Mouse (Mus musculus): ENCODE results near the gene Uba3. TPM values are rescaled to one million over a fixed set of nuclear protein-coding genes. Genes with fewer than 3 reads are reported as not detected.
A peak's percentile ranks its signal among the peaks of the same experiment; 100 is the strongest.

Gene Uba3
- polyA plus RNA-seq (2014; fragmentation: Nextera tagmentation; extraction: Ambion mirVana): 60.5 and 65.3 TPM in 2 replicates

DNA sequence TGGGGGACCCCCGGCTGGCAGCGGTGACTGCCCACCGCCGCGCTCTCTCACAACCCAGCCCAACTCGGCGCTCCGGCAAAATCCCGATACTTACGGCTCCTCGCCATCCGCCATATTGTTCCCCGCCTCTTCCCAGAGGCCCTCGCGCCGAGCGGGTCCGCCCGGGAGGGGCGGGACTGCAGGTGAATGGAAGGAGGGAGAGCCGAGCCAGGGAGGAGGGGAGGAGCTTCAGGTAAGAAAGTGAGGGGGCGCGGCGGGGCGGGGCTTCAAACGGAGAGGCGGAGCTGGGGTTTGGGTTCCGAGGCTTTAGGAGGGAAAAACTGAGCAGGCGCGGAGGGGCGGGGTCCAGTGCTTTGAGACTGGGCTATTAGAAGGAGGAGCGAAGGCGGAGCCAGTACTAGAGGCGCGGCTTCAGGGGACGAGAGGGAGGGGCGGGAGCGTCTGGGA lies at the start of gene Uba3:
TSS of gene Uba3 (minus strand) at position 209 of the 447 bp plus-strand sequence.
- DNase-seq (ENCODE audit: low spot score) (peak; percentile 100), ATAC-seq (replicated peaks; ENCODE audit: low FRiP score) (peak; percentile 95)
- peak within 1 kb of the TSS; percentile 83 for H3K4me3 ChIP-seq (ENCODE audit: low read depth, low read length)
- no peaks in the 10 kb centered on the region for H3K27me3 ChIP-seq (replicated peaks; ENCODE audit: control insufficient read depth, insufficient read depth, low read length)
- H3K4me2 ChIP-seq: peak within 1 kb of the TSS; percentile 71
- peak within 1 kb of the TSS; percentile 92 for H3K9ac ChIP-seq (ENCODE audit: low read depth, low read length)
- peak within 1 kb of the TSS; percentile 78 for H3K27ac ChIP-seq (ENCODE audit: low read depth, low read length)
- H3K4me1 ChIP-seq (replicated peaks; ENCODE audit: control insufficient read depth, insufficient read depth, low read length): peaks cover 11% of the 10 kb centered on the region
- H3K9me3 ChIP-seq (ENCODE audit: control insufficient read depth, low read length): no peaks in the 10 kb centered on the region
- WGBS: under 1% methylated on average over 37 of the region's 38 CpGs
- no peaks in the 10 kb centered on the region for H3K36me3 ChIP-seq (ENCODE audit: control insufficient read depth, insufficient read depth, low read length)

DNA sequence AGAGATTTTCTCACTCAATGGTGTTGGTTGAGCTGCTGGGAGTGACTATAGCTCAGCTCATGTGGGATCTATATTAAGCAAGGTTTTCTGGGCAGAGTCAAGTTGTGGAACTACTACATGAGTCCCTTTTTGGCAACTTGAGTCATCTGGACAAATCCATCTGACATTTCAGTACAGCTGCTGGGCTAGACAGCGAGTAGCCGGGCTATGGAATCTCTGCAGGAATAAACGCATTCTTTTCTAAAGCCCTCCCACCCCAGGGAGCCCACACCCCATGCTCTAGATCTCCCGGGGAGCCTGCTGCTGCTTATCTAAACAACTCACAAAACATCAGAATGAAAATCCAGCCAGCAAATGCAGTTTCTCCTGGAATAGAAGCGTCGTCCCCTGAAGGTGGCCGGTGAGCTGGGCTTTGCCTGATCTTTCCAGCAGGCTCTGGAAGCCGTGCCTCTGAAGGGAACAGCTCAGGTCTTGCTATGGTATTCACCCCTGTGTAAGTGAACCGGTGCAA lies 47.3 kb upstream of the Uba3 start, which contains the start of gene Lmod3:
TSS of gene Lmod3 (minus strand) at position 49 of the 511 bp plus-strand sequence.
- H3K4me1 ChIP-seq (replicated peaks; ENCODE audit: control insufficient read depth, insufficient read depth, low read length): peaks cover 4% of the 10 kb centered on the region; the same call in 1 of the 2 replicates
- DNase-seq (ENCODE audit: low spot score) (no peak), ATAC-seq (replicated peaks; ENCODE audit: low FRiP score) (no peak)
- no peak within 1 kb of the TSS for H3K4me2 ChIP-seq
- H3K27ac ChIP-seq (ENCODE audit: low read depth, low read length): no peak within 1 kb of the TSS
- no peaks in the 10 kb centered on the region for H3K27me3 ChIP-seq (replicated peaks; ENCODE audit: control insufficient read depth, insufficient read depth, low read length)
- no peak within 1 kb of the TSS for H3K4me3 ChIP-seq (ENCODE audit: low read depth, low read length)
- H3K36me3 ChIP-seq (ENCODE audit: control insufficient read depth, insufficient read depth, low read length): no peaks in the 10 kb centered on the region
- H3K9ac ChIP-seq (ENCODE audit: low read depth, low read length): no peak within 1 kb of the TSS
- WGBS: 30% methylated on average over 9 of the region's 9 CpGs
- H3K9me3 ChIP-seq (ENCODE audit: control insufficient read depth, low read length): no peaks in the 10 kb centered on the region

DNA sequence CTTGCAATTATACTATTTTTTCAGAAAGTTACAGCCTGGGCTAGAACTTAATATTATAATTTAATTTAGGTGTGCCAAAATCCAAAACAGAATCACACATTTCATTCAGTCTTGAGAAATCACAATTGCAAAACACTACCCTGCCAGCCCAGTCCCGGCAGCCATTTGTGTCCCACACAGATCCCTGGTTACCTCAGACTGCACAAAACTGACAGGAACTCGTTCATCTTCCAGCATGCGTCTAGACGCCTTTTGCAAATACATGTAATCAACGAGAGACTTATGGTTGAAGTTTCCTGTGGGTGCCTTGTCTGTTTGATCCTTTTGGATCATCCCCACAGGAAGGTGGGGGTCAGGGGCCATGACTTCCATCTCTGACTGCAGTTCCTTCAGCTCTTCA lies 46.6 kb upstream of the Uba3 start:
- 41% methylated on average over 5 of the region's 5 CpGs for WGBS
- DNase-seq (ENCODE audit: low spot score): no peak
- H3K4me1 ChIP-seq (replicated peaks; ENCODE audit: control insufficient read depth, insufficient read depth, low read length): peaks cover 4% of the 10 kb centered on the region; the same call in 1 of the 2 replicates
- no peak for ATAC-seq (replicated peaks; ENCODE audit: low FRiP score)
- H3K27me3 ChIP-seq (replicated peaks; ENCODE audit: control insufficient read depth, insufficient read depth, low read length): no peaks in the 10 kb centered on the region
- no peak overlapping the region for H3K4me2 ChIP-seq
- no peak overlapping the region for H3K9ac ChIP-seq (ENCODE audit: low read depth, low read length)
- H3K4me3 ChIP-seq (ENCODE audit: low read depth, low read length): no peak overlapping the region
- H3K27ac ChIP-seq (ENCODE audit: low read depth, low read length): no peak overlapping the region
- H3K36me3 ChIP-seq (ENCODE audit: control insufficient read depth, insufficient read depth, low read length): no peaks in the 10 kb centered on the region
- H3K9me3 ChIP-seq (ENCODE audit: control insufficient read depth, low read length): no peaks in the 10 kb centered on the region

DNA sequence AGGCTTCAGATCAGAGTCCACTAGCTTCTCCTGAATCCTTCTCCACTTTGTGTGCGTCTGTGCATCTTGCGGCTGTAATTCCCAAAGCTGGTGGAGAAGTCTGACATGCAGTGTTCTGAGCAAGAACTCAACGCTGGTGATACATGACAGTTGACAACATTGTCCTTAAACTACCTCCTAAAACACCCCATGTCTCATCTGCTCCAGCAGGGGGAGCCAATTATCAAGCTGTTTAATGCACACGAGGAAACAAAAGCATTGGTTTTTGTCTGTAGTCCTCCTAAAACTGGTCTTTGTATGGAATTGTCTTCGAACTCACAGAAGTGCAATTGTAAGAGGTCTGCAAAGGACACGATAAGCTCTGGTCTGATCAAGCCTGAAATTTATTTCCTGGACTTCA lies 45.5 kb upstream of the Uba3 start:
- no peak overlapping the region for H3K27ac ChIP-seq (ENCODE audit: low read depth, low read length)
- no peak overlapping the region for H3K9ac ChIP-seq (ENCODE audit: low read depth, low read length)
- no peak overlapping the region for H3K4me2 ChIP-seq
- no peaks in the 10 kb centered on the region for H3K9me3 ChIP-seq (ENCODE audit: control insufficient read depth, low read length)
- DNase-seq (ENCODE audit: low spot score) (no peak), ATAC-seq (replicated peaks; ENCODE audit: low FRiP score) (no peak)
- no peak overlapping the region for H3K4me3 ChIP-seq (ENCODE audit: low read depth, low read length)
- 36% methylated on average over 6 of the region's 6 CpGs for WGBS
- H3K4me1 ChIP-seq (replicated peaks; ENCODE audit: control insufficient read depth, insufficient read depth, low read length): peaks cover 4% of the 10 kb centered on the region; the same call in 1 of the 2 replicates
- no peaks in the 10 kb centered on the region for H3K27me3 ChIP-seq (replicated peaks; ENCODE audit: control insufficient read depth, insufficient read depth, low read length)
- no peaks in the 10 kb centered on the region for H3K36me3 ChIP-seq (ENCODE audit: control insufficient read depth, insufficient read depth, low read length)

DNA sequence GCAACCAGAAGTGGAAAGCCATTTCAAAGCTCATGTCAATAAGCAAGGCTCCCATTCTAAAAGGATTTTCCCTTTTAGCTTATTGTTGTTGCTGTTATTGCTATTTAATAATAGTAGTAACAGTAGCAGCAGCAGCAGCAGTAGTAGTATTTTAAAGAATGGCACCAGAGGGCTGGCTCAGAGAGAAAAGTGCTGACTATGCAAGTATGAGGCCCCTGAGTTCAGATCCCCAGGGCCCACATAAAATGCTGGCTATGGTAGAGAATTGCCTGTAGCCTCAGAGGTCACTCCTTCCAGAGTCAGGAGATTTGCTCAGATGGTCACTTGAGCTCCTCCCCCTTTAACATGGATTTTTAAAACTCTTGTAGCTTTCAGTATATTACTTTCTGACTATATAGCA lies 39.8 kb upstream of the Uba3 start:
- H3K36me3 ChIP-seq (ENCODE audit: control insufficient read depth, insufficient read depth, low read length): no peaks in the 10 kb centered on the region
- DNase-seq (ENCODE audit: low spot score) (no peak), ATAC-seq (replicated peaks; ENCODE audit: low FRiP score) (no peak)
- no peak overlapping the region for H3K9ac ChIP-seq (ENCODE audit: low read depth, low read length)
- no peaks in the 10 kb centered on the region for H3K27me3 ChIP-seq (replicated peaks; ENCODE audit: control insufficient read depth, insufficient read depth, low read length)
- no peak overlapping the region for H3K4me3 ChIP-seq (ENCODE audit: low read depth, low read length)
- no peak overlapping the region for H3K27ac ChIP-seq (ENCODE audit: low read depth, low read length)
- H3K4me1 ChIP-seq (replicated peaks; ENCODE audit: control insufficient read depth, insufficient read depth, low read length): no peaks in the 10 kb centered on the region
- H3K4me2 ChIP-seq: no peak overlapping the region
- H3K9me3 ChIP-seq (ENCODE audit: control insufficient read depth, low read length): no peaks in the 10 kb centered on the region

DNA sequence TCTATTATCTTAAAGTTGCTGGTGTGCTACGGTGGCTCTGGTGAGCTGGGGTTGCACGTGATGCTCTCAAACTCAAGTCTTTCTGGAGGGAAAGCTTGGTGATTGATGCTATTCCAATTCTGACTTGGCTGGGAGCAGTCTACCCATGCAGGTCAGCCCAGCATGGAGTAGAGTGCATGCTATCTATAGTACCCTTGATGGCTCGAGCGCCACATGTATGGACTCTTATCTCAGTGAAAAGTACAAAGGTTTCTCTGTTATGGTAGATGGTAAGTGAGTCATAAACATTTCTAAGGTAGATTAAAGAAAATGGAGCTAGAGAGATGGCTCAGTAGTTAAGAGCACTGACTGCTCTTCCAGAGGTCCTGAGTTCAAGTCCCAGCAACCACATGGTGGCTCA lies 37.1 kb upstream of the Uba3 start:
- 83% methylated on average over 4 of the region's 4 CpGs for WGBS
- Histone ChIP-seq H3K9me3 (ENCODE audit: control insufficient read depth, low read length) (0 out of 2 replicates have a peak, but pooled peaks cover 2% of the 10 kb centered on the region), H3K4me3 (ENCODE audit: low read depth, low read length) (no peak overlapping the region), H3K27me3 (replicated peaks; ENCODE audit: control insufficient read depth, insufficient read depth, low read length) (no peaks in the 10 kb centered on the region), H3K4me1 (replicated peaks; ENCODE audit: control insufficient read depth, insufficient read depth, low read length) (no peaks in the 10 kb centered on the region), H3K9ac (ENCODE audit: low read depth, low read length) (no peak overlapping the region), H3K36me3 (ENCODE audit: control insufficient read depth, insufficient read depth, low read length) (no peaks in the 10 kb centered on the region), H3K4me2 (no peak overlapping the region), H3K27ac (ENCODE audit: low read depth, low read length) (no peak overlapping the region)
- ATAC-seq (replicated peaks; ENCODE audit: low FRiP score) (no peak), DNase-seq (ENCODE audit: low spot score) (no peak)

DNA sequence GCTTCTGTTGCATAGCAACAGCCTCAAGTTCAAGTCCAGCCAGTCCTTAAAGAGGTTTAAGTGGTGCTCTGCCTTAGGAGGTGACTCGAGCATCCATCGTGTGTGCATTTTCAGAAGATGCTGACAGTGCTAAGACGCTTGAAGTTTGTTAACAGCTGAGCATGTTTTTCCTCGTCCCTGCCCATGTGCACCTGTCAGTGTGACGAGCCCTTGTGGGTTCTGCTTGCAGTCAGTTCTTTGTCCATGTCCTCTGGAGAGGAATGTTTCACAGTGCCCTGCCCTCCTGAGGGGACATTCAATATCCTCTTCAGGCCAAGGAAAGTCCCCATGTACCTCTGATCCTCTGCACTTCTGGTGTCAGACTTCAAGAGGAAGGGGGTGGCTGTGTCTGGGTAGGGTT lies 34.6 kb upstream of the Uba3 start:
- Histone ChIP-seq H3K4me1 (replicated peaks; ENCODE audit: control insufficient read depth, insufficient read depth, low read length) (no peaks in the 10 kb centered on the region), H3K27me3 (replicated peaks; ENCODE audit: control insufficient read depth, insufficient read depth, low read length) (no peaks in the 10 kb centered on the region), H3K4me3 (ENCODE audit: low read depth, low read length) (no peak overlapping the region), H3K4me2 (no peak overlapping the region), H3K36me3 (ENCODE audit: control insufficient read depth, insufficient read depth, low read length) (no peaks in the 10 kb centered on the region), H3K9ac (ENCODE audit: low read depth, low read length) (no peak overlapping the region), H3K27ac (ENCODE audit: low read depth, low read length) (no peak overlapping the region), H3K9me3 (ENCODE audit: control insufficient read depth, low read length) (0 out of 2 replicates have a peak, but pooled peaks cover 2% of the 10 kb centered on the region)
- WGBS: 84% methylated on average over 5 of the region's 5 CpGs
- DNase-seq (ENCODE audit: low spot score) (no peak), ATAC-seq (replicated peaks; ENCODE audit: low FRiP score) (no peak)

DNA sequence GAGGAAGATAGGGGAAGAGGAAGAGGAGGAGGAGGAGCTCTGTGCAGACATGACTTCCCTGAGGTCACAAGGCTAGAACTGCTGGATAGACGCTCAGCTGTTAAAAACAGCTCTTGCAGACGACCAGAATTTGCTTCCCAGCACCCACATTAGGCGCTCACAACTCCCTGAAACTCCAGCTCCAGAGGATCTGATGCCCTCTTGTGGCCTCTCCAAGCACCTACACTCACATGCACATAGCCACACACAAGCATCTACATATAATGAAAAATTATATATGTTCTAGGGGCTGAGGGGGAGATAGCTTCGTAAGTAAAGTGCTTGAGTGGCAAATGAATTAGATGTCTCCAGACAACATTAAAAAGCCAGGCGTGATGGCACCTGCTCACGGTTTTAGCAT lies 33.9 kb upstream of the Uba3 start:
- 85% methylated on average over 6 of the region's 6 CpGs for WGBS
- no peak for ATAC-seq (replicated peaks; ENCODE audit: low FRiP score)

DNA sequence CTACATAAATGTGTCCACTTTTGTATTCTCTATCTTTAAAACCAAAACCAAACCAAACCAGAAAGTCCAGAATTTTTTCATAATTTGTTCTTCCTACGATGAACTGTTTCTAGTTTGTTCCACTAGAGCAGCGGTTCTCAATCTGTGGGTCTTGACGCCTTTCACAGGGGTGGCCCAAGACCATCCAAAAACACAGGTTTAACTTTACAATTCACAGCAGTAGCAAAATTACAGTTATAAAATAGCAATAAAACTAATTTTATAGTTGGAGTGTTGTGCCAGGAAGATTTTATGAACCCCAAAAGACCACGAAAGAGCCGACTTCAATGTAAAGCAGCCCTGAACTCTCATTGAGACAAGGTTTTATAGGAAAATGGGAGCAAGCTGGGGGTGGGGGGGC lies 30.6 kb upstream of the Uba3 start:
- ATAC-seq (replicated peaks; ENCODE audit: low FRiP score) (no peak), DNase-seq (ENCODE audit: low spot score) (no peak)
- Histone ChIP-seq H3K27me3 (replicated peaks; ENCODE audit: control insufficient read depth, insufficient read depth, low read length) (no peaks in the 10 kb centered on the region), H3K4me1 (replicated peaks; ENCODE audit: control insufficient read depth, insufficient read depth, low read length) (no peaks in the 10 kb centered on the region), H3K27ac (ENCODE audit: low read depth, low read length) (no peak overlapping the region), H3K36me3 (ENCODE audit: control insufficient read depth, insufficient read depth, low read length) (peaks cover 6% of the 10 kb centered on the region), H3K4me3 (ENCODE audit: low read depth, low read length) (no peak overlapping the region), H3K9me3 (ENCODE audit: control insufficient read depth, low read length) (0 out of 2 replicates have a peak, but pooled peaks cover 2% of the 10 kb centered on the region), H3K9ac (ENCODE audit: low read depth, low read length) (no peak overlapping the region), H3K4me2 (no peak overlapping the region)
- 91% methylated on average over 5 of the region's 5 CpGs for WGBS

More for the DNA sequence above, 33.9 kb upstream of the Uba3 start:
- Histone ChIP-seq H3K36me3 (ENCODE audit: control insufficient read depth, insufficient read depth, low read length) (no peaks in the 10 kb centered on the region), H3K9ac (ENCODE audit: low read depth, low read length) (no peak overlapping the region), H3K4me1 (replicated peaks; ENCODE audit: control insufficient read depth, insufficient read depth, low read length) (no peaks in the 10 kb centered on the region), H3K9me3 (ENCODE audit: control insufficient read depth, low read length) (0 out of 2 replicates have a peak, but pooled peaks cover 2% of the 10 kb centered on the region), H3K4me3 (ENCODE audit: low read depth, low read length) (no peak overlapping the region), H3K4me2 (no peak overlapping the region), H3K27ac (ENCODE audit: low read depth, low read length) (no peak overlapping the region), H3K27me3 (replicated peaks; ENCODE audit: control insufficient read depth, insufficient read depth, low read length) (no peaks in the 10 kb centered on the region)
- no peak for DNase-seq (ENCODE audit: low spot score)
